Mouse (Mus musculus): ENCODE measurements around the gene Elfn2. TPM values are rescaled to one million over a fixed set of nuclear protein-coding genes. Genes with fewer than 3 reads are reported as not detected.

The Elfn2 gene
- polyA plus RNA-seq, 1 experiment from 2014 or later: 6.0 TPM

DNA sequence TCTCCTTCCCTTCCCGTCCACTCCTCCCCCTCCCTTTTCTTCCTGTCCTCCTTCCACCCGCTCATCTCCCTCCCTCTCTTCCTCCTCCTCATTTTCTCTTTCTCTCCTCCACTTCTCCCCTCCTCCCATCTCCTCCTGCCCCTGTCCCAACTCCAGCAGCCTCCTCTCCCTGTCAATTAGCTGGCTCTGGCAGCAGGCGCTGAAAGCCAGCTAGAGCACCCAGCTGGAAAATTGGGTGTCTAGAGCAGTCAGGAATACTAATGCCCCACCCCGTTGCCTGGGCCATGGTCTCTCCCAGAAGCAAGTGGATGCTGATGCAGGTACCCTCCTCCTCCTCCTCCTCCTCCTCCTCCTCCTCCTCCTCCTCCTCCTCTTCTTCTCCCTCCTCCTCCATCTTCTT lies 67.4 kb downstream of the Elfn2 start:
- DNase-seq (ENCODE audit: low spot score) (no peak), ATAC-seq (ENCODE audit: low FRiP score) (no peak)
- H3K9me3 ChIP-seq (ENCODE audit: control insufficient read depth, low read length): no peaks in the 10 kb centered on the region
- no peak overlapping the region for H3K27ac ChIP-seq
- no peak overlapping the region for H3K9ac ChIP-seq
- 34% methylated on average over 4 of the region's 4 CpGs for WGBS
- H3K4me2 ChIP-seq (replicated peaks): no peak overlapping the region
- no peaks in the 10 kb centered on the region for H3K4me1 ChIP-seq (replicated peaks; ENCODE audit: control insufficient read depth, insufficient read depth, low read length)
- H3K4me3 ChIP-seq (replicated peaks; ENCODE audit: low read length): no peak overlapping the region
- no peaks in the 10 kb centered on the region for H3K36me3 ChIP-seq (replicated peaks; ENCODE audit: control insufficient read depth, insufficient read depth)
- H3K27me3 ChIP-seq (ENCODE audit: control insufficient read depth, insufficient read depth, low read length): no peaks in the 10 kb centered on the region

DNA sequence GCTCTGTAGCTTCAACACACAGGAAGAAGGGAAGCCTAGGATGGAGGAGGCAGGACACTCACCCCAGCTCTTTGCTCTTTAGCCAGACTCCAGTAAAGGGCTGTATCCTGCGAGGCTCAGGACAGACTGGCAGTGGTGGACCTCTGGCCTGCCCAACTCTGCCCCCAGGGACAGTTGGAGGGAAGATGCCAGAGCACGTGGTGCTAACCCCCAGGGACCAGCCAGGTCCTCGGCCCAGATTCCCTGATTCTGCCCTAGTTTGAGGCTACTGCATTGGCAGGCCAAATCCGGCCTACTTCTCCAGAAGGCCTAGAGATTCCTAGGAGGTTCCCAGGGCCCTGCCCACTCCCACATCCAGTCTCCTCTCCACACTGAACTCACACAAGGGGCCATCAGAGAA lies 70.8 kb downstream of the Elfn2 start:
- no peak for DNase-seq (ENCODE audit: low spot score)
- whole genome bisulfite sequencing: 82% methylated on average over 4 of the region's 4 CpGs
- no peaks in the 10 kb centered on the region for H3K9me3 ChIP-seq (ENCODE audit: control insufficient read depth, low read length)
- H3K4me2 ChIP-seq (replicated peaks): no peak overlapping the region
- no peak for ATAC-seq (ENCODE audit: low FRiP score)
- H3K27ac ChIP-seq: no peak overlapping the region
- no peak overlapping the region for H3K9ac ChIP-seq
- no peak overlapping the region for H3K4me3 ChIP-seq (replicated peaks; ENCODE audit: low read length)
- peaks cover 6% of the 10 kb centered on the region for H3K4me1 ChIP-seq (replicated peaks; ENCODE audit: control insufficient read depth, insufficient read depth, low read length)
- no peaks in the 10 kb centered on the region for H3K36me3 ChIP-seq (replicated peaks; ENCODE audit: control insufficient read depth, insufficient read depth)
- H3K27me3 ChIP-seq (ENCODE audit: control insufficient read depth, insufficient read depth, low read length): no peaks in the 10 kb centered on the region

DNA sequence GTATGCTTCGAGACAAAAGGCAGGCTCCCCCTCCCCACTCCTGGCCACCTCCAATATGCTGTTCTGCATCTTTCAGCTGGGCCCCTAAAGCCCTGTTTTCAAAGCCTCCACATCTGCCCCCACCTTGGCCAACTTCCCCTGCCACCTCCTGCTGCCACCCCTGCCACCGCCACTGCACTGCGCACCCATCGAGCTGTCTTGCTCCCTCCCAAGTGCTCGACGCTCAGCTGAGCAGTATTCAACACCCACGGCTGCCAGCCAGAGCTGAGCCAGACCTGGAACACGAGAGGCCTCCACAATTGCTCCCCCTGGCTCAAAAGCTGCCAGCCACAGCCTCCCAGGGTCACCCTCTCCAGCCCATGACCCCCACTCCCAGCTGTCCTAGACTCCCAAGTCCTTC lies 74.0 kb downstream of the Elfn2 start:
- Histone ChIP-seq H3K27ac (no peak overlapping the region; the same call in 1 of the 2 replicates), H3K27me3 (ENCODE audit: control insufficient read depth, insufficient read depth, low read length) (no peaks in the 10 kb centered on the region), H3K4me2 (replicated peaks) (no peak overlapping the region), H3K9ac (no peak overlapping the region), H3K4me1 (replicated peaks; ENCODE audit: control insufficient read depth, insufficient read depth, low read length) (peaks cover 6% of the 10 kb centered on the region), H3K36me3 (replicated peaks; ENCODE audit: control insufficient read depth, insufficient read depth) (no peaks in the 10 kb centered on the region), H3K4me3 (replicated peaks; ENCODE audit: low read length) (no peak overlapping the region), H3K9me3 (ENCODE audit: control insufficient read depth, low read length) (no peaks in the 10 kb centered on the region)
- DNase-seq (ENCODE audit: low spot score) (no peak), ATAC-seq (ENCODE audit: low FRiP score) (no peak)
- 45% methylated on average over 8 of the region's 8 CpGs for WGBS

DNA sequence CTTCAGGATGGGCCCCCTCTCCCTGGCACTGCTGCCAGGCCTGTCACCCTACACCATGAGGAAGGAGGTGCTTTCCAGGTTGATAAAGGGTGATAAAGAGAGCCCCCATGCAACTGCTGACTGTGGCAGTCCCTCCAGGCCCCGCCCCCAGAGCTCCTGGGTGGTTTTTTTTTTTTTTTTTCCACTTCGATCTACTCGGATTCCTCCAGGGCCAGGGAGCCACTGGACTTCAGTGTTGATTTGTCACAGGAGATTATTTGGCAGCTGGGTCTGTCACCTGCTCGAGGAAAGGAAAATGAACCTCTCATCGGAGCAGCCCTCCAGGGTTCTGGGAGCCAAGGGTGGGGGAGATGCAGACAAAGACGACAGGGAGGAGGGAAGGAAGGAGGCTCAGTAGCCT lies 74.9 kb downstream of the Elfn2 start:
- no peak overlapping the region for H3K4me3 ChIP-seq (replicated peaks; ENCODE audit: low read length)
- H3K9me3 ChIP-seq (ENCODE audit: control insufficient read depth, low read length): no peaks in the 10 kb centered on the region
- H3K27me3 ChIP-seq (ENCODE audit: control insufficient read depth, insufficient read depth, low read length): no peaks in the 10 kb centered on the region
- no peak for DNase-seq (ENCODE audit: low spot score)
- H3K36me3 ChIP-seq (replicated peaks; ENCODE audit: control insufficient read depth, insufficient read depth): no peaks in the 10 kb centered on the region
- peaks cover 6% of the 10 kb centered on the region for H3K4me1 ChIP-seq (replicated peaks; ENCODE audit: control insufficient read depth, insufficient read depth, low read length)
- no peak overlapping the region for H3K4me2 ChIP-seq (replicated peaks)
- ATAC-seq (ENCODE audit: low FRiP score): no peak
- no peak overlapping the region for H3K9ac ChIP-seq
- H3K27ac ChIP-seq: no peak overlapping the region
- WGBS: 18% methylated on average over 6 of the region's 6 CpGs

DNA sequence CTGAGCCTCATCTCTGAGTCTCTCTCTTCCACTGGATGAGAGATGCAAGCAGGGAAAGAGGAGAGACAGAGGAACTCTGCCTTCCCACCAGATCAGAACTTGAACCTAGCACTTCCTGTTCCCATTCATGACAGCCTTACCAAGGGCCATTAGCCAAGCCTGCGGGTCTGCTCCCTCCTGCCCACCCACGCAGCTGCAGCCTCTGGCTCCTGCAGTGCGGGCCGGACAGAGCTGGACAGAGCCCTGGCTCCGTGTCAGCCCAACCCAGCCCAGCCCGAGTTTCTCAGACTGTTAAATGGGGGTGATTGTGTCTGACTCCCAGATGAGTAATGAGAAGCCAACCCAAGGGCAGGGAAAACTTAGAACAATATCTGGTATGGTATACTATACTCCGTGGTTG lies 83.3 kb downstream of the Elfn2 start:
- Histone ChIP-seq H3K4me2 (replicated peaks) (no peak overlapping the region), H3K4me1 (replicated peaks; ENCODE audit: control insufficient read depth, insufficient read depth, low read length) (peaks cover 36% of the 10 kb centered on the region), H3K36me3 (replicated peaks; ENCODE audit: control insufficient read depth, insufficient read depth) (no peaks in the 10 kb centered on the region), H3K27me3 (ENCODE audit: control insufficient read depth, insufficient read depth, low read length) (no peaks in the 10 kb centered on the region), H3K27ac (no peak overlapping the region), H3K9me3 (ENCODE audit: control insufficient read depth, low read length) (no peaks in the 10 kb centered on the region), H3K4me3 (replicated peaks; ENCODE audit: low read length) (no peak overlapping the region), H3K9ac (no peak overlapping the region)
- no peak for DNase-seq (ENCODE audit: low spot score)
- WGBS: 37% methylated on average over 7 of the region's 7 CpGs
- no peak for ATAC-seq (ENCODE audit: low FRiP score)

DNA sequence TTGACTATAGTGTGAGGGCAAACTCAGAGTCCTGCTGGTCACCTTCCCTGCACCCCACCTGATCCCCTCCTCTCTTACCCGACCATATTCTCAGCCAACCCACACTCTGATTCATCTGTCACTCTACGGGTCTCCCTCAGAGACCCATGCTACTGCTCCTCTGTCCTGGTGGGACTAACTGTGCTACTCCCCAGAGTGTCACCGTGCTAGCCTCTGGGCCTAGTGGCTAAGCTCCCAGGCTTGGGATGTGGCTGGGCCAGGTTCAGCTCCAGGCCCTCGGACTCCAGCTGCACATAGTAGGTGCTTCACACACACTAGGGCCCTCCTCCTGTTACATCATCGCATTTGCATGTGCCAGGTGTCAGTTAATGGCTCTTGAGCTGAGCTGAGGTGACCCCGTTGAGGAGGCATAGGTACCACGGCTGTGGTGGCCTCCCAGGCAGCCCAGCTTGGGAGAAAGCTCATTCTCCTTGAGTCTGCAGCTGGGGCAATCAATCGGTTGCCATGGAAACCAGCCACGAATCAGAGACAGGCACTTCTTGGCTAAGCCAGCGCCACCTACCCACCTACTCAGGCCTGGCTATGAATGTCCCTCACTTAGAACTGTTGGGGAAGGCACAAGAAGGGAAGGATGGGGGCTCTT lies 84.4 kb downstream of the Elfn2 start:
- Histone ChIP-seq H3K27me3 (ENCODE audit: control insufficient read depth, insufficient read depth, low read length) (no peaks in the 10 kb centered on the region), H3K9me3 (ENCODE audit: control insufficient read depth, low read length) (no peaks in the 10 kb centered on the region), H3K27ac (peak overlapping the region; percentile 63), H3K4me3 (replicated peaks; ENCODE audit: low read length) (no peak overlapping the region), H3K4me2 (replicated peaks) (no peak overlapping the region), H3K36me3 (replicated peaks; ENCODE audit: control insufficient read depth, insufficient read depth) (no peaks in the 10 kb centered on the region), H3K4me1 (replicated peaks; ENCODE audit: control insufficient read depth, insufficient read depth, low read length) (peaks cover 36% of the 10 kb centered on the region), H3K9ac (no peak overlapping the region)
- WGBS: 29% methylated on average over 10 of the region's 10 CpGs
- ATAC-seq (ENCODE audit: low FRiP score) (peak; percentile 68), DNase-seq (ENCODE audit: low spot score) (peak; percentile 82)

DNA sequence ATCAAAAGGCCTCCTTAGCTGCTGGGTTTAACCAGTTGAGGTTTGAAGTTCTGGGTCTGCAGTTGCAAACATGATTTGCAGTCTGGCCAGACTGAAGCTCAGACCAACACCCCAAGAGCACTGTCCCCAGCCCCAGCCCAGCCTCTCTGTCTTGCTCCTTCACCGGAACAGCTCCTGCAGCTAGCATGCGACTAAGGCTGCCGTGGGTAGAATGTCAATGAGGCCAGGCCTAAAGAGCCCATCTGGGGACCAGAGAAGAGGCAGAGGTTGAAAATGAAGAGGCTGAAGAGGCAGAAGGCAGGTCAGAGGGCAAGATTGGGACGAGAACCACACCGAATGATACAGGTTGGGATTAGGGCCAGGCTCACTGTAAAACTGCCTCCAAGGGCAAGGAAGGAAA lies 85.2 kb downstream of the Elfn2 start:
- no peak overlapping the region for H3K9ac ChIP-seq
- 16% methylated on average over 5 of the region's 5 CpGs for WGBS
- H3K4me1 ChIP-seq (replicated peaks; ENCODE audit: control insufficient read depth, insufficient read depth, low read length): peaks cover 36% of the 10 kb centered on the region
- no peaks in the 10 kb centered on the region for H3K9me3 ChIP-seq (ENCODE audit: control insufficient read depth, low read length)
- no peaks in the 10 kb centered on the region for H3K36me3 ChIP-seq (replicated peaks; ENCODE audit: control insufficient read depth, insufficient read depth)
- H3K27ac ChIP-seq: peak overlapping the region; percentile 63; the same call in 1 of the 2 replicates
- ATAC-seq (ENCODE audit: low FRiP score) (no peak), DNase-seq (ENCODE audit: low spot score) (peak; percentile 57)
- H3K27me3 ChIP-seq (ENCODE audit: control insufficient read depth, insufficient read depth, low read length): no peaks in the 10 kb centered on the region
- H3K4me3 ChIP-seq (replicated peaks; ENCODE audit: low read length): no peak overlapping the region
- H3K4me2 ChIP-seq (replicated peaks): no peak overlapping the region

DNA sequence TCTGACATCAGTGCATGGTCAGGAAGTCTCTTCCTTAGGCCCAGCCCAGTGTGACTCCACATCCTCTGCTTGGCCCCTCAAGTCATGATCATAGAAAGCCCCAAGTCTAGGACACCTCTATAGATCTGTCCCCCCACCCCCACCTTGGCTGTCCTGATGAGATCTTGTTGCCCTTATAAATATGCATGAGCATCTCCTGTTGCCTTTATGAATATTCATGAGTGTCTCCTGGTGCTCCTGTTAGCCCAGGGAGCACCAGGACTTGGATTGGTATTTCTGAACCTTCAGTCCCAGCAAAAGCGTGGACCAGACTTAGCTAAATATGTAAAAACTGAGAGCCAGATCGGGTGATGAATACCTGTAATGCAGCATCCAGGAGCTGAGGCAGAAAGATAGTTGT lies 86.2 kb downstream of the Elfn2 start:
- ATAC-seq (ENCODE audit: low FRiP score) (no peak), DNase-seq (ENCODE audit: low spot score) (no peak)
- H3K4me1 ChIP-seq (replicated peaks; ENCODE audit: control insufficient read depth, insufficient read depth, low read length): peaks cover 36% of the 10 kb centered on the region
- no peaks in the 10 kb centered on the region for H3K9me3 ChIP-seq (ENCODE audit: control insufficient read depth, low read length)
- no peak overlapping the region for H3K4me2 ChIP-seq (replicated peaks)
- no peak overlapping the region for H3K9ac ChIP-seq
- no peaks in the 10 kb centered on the region for H3K27me3 ChIP-seq (ENCODE audit: control insufficient read depth, insufficient read depth, low read length)
- H3K27ac ChIP-seq: 0 out of 2 replicates have a peak overlapping the region, but pooled peaks have one; percentile 14
- no peak overlapping the region for H3K4me3 ChIP-seq (replicated peaks; ENCODE audit: low read length)
- 48% methylated on average over 2 of the region's 2 CpGs for WGBS
- H3K36me3 ChIP-seq (replicated peaks; ENCODE audit: control insufficient read depth, insufficient read depth): no peaks in the 10 kb centered on the region

DNA sequence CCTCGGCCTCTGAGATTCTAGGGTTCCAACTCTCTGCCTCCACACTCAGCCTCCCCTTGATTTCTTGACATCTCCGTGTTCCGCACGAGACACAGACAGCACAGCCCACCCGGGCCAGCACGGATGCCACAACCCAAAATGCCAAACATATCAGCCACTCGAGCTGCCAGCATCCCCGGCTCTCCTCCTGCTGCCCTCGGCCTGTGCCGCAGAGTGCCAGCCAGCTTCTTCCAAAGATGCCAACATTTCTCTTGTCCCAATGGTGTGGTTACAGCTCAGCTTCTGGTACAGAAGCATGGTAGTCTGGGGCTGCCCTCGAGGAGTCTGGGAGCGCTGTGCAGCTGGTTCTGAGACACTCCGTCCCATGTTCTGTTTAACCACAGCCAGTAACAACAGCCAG lies 92.3 kb downstream of the Elfn2 start:
- H3K27me3 ChIP-seq (ENCODE audit: control insufficient read depth, insufficient read depth, low read length): no peaks in the 10 kb centered on the region
- H3K4me1 ChIP-seq (replicated peaks; ENCODE audit: control insufficient read depth, insufficient read depth, low read length): 0 out of 2 replicates have a peak, but pooled peaks cover 5% of the 10 kb centered on the region
- no peak overlapping the region for H3K9ac ChIP-seq
- no peak for DNase-seq (ENCODE audit: low spot score)
- H3K4me2 ChIP-seq (replicated peaks): no peak overlapping the region
- H3K36me3 ChIP-seq (replicated peaks; ENCODE audit: control insufficient read depth, insufficient read depth): no peaks in the 10 kb centered on the region
- no peak overlapping the region for H3K27ac ChIP-seq
- H3K9me3 ChIP-seq (ENCODE audit: control insufficient read depth, low read length): no peaks in the 10 kb centered on the region
- no peak overlapping the region for H3K4me3 ChIP-seq (replicated peaks; ENCODE audit: low read length)
- no peak for ATAC-seq (ENCODE audit: low FRiP score)
- WGBS: 86% methylated on average over 13 of the region's 13 CpGs

DNA sequence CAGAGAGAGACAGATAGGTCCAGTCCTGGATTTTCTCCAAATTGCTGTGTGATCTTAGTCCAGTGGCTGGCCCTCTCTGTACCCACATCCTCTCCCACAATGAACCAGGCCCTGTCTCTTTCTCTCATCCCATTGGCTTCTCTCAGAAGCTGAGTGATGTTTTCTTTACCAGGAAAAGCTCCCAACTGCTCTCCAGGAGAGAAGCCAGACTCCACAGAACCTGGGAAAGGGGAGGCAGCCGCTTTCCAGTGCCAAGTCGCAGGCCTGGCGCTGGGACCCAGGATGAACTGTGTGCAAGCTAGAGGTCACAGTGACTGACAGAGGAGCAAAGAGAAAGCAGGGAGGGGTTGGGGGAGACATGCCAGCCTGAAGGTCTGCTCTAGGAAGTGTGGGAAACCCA lies 93.6 kb downstream of the Elfn2 start:
- no peaks in the 10 kb centered on the region for H3K9me3 ChIP-seq (ENCODE audit: control insufficient read depth, low read length)
- 0 out of 2 replicates have a peak, but pooled peaks cover 3% of the 10 kb centered on the region for H3K4me1 ChIP-seq (replicated peaks; ENCODE audit: control insufficient read depth, insufficient read depth, low read length)
- DNase-seq (ENCODE audit: low spot score): no peak
- no peak for ATAC-seq (ENCODE audit: low FRiP score)
- no peak overlapping the region for H3K9ac ChIP-seq
- no peak overlapping the region for H3K4me2 ChIP-seq (replicated peaks)
- no peaks in the 10 kb centered on the region for H3K36me3 ChIP-seq (replicated peaks; ENCODE audit: control insufficient read depth, insufficient read depth)
- no peaks in the 10 kb centered on the region for H3K27me3 ChIP-seq (ENCODE audit: control insufficient read depth, insufficient read depth, low read length)
- 61% methylated on average over 3 of the region's 3 CpGs for WGBS
- H3K4me3 ChIP-seq (replicated peaks; ENCODE audit: low read length): no peak overlapping the region
- H3K27ac ChIP-seq: no peak overlapping the region
